In genomic region chr13:51570111-51570510, GRCm38 (mm10) we compare ENCODE assay signal across 11 mouse cellular contexts. TPM values are rescaled to one million over a fixed set of nuclear protein-coding genes. Genes with fewer than 3 reads are reported as not detected.
A peak's percentile ranks its signal among the peaks of the same experiment; 100 is the strongest.
DNase-seq lines count a peak whose midpoint lies in the region; ATAC-seq lines count a peak whose summit lies in the region.
"Had no signal": no experiment of that assay in that cellular context is flagged by ENCODE, and none has a peak within 500 bp of the region (broad histone marks: within the 10 kb centered on the region; RNA-seq: fewer than 3 reads in every experiment).

No protein-coding gene starts in this region.

- intact Hi-C loops in heart, postnatal 36 days (cut with DNase I): no loop called here

- H3K9me3 ChIP-seq in heart, embryonic 11.5 days (replicated peaks; ENCODE audit: control insufficient read depth, low read length): no peaks in the 10 kb centered on the region
- no peaks in the 10 kb centered on the region for H3K9me3 ChIP-seq in forebrain, embryonic 13.5 days (replicated peaks)
- H3K9me3 ChIP-seq in midbrain, embryonic 12.5 days: no peaks in the 10 kb centered on the region
- H3K9me3 ChIP-seq: liver, embryonic 15.5 days had no signal

- no peak for ATAC-seq in heart, embryonic 11.5 days (replicated peaks; ENCODE audit: insufficient number of reproducible peaks, low FRiP score, low TSS enrichment)
- peak; percentile 17; the same call in 1 of the 2 replicates for ATAC-seq in forebrain, embryonic 13.5 days
- ATAC-seq in midbrain, embryonic 12.5 days (ENCODE audit: low FRiP score, low read depth): no peak
- ATAC-seq in cerebellum, adult (ENCODE audit: insufficient number of reproducible peaks, low FRiP score, low TSS enrichment): no peak
- ATAC-seq: inflammation-experienced regulatory T-cells, adult 6 months had no signal

- 6% methylated on average over 9 of the region's 9 CpGs for WGBS in heart, embryonic 11.5 days (ENCODE audit: insufficient replicate concordance)
- WGBS in forebrain, embryonic 13.5 days: 2% methylated on average over 9 of the region's 9 CpGs
- WGBS in midbrain, embryonic 12.5 days: 4% methylated on average over 9 of the region's 9 CpGs

- no peak for DNase-seq in heart, postnatal 36 days
- peak; percentile 37 for DNase-seq in MN1 (ENCODE audit: low spot score)
- DNase-seq in yolk sac, embryonic 10.5 days (ENCODE audit: low spot score): no peak
- no peak for DNase-seq in c-Kit-positive CD71-positive TER-119-positive erythroid progenitor cells, embryonic 14.5 days (ENCODE audit: low spot score)
- DNase-seq: thymus, adult 2 months had no signal

- H3K36me3 ChIP-seq in heart, embryonic 11.5 days (ENCODE audit: control insufficient read depth, insufficient read depth, low read length): no peaks in the 10 kb centered on the region
- H3K36me3 ChIP-seq in forebrain, embryonic 13.5 days (ENCODE audit: poor library complexity, severe bottlenecking): no peaks in the 10 kb centered on the region
- H3K36me3 ChIP-seq in midbrain, embryonic 12.5 days: no peaks in the 10 kb centered on the region
- H3K36me3 ChIP-seq: liver, embryonic 15.5 days had no signal

- no peak overlapping the region for H3K27ac ChIP-seq in heart, embryonic 11.5 days (ENCODE audit: low read depth, low read length)
- H3K27ac ChIP-seq in forebrain, embryonic 13.5 days: peak overlapping the region; percentile 49
- peak overlapping the region; percentile 68 for H3K27ac ChIP-seq in midbrain, embryonic 12.5 days (replicated peaks)
- H3K27ac ChIP-seq: liver, embryonic 15.5 days had no signal

- H3K4me2 ChIP-seq in heart, embryonic 11.5 days: peak overlapping the region; percentile 73
- H3K4me2 ChIP-seq in forebrain, embryonic 13.5 days: peak overlapping the region; percentile 83
- H3K4me2 ChIP-seq in midbrain, embryonic 12.5 days (replicated peaks): peak overlapping the region; percentile 59

- peaks cover 21% of the 10 kb centered on the region for H3K4me1 ChIP-seq in heart, embryonic 11.5 days (ENCODE audit: control insufficient read depth, insufficient read depth, low read length)
- H3K4me1 ChIP-seq in forebrain, embryonic 13.5 days: peaks cover 54% of the 10 kb centered on the region
- peaks cover 51% of the 10 kb centered on the region for H3K4me1 ChIP-seq in midbrain, embryonic 12.5 days
- H3K4me1 ChIP-seq: liver, embryonic 15.5 days had no signal

- H3K27me3 ChIP-seq in heart, embryonic 11.5 days (ENCODE audit: control insufficient read depth, insufficient read depth, low read length): peaks cover 43% of the 10 kb centered on the region
- H3K27me3 ChIP-seq in forebrain, embryonic 13.5 days: peaks cover 28% of the 10 kb centered on the region
- peaks cover 60% of the 10 kb centered on the region for H3K27me3 ChIP-seq in midbrain, embryonic 12.5 days

- H3K9ac ChIP-seq in heart, embryonic 11.5 days (ENCODE audit: low read depth, low read length): no peak overlapping the region
- H3K9ac ChIP-seq in forebrain, embryonic 13.5 days: peak overlapping the region; percentile 26; the same call in 1 of the 2 replicates
- no peak overlapping the region for H3K9ac ChIP-seq in midbrain, embryonic 12.5 days (replicated peaks)
- H3K9ac ChIP-seq: liver, embryonic 15.5 days had no signal

- peak overlapping the region; percentile 44; the same call in 1 of the 2 replicates for H3K4me3 ChIP-seq in heart, embryonic 11.5 days (ENCODE audit: low read depth, low read length)
- H3K4me3 ChIP-seq in forebrain, embryonic 13.5 days: peak overlapping the region; percentile 69
- peak overlapping the region; percentile 50 for H3K4me3 ChIP-seq in midbrain, embryonic 12.5 days
- H3K4me3 ChIP-seq: liver, embryonic 15.5 days had no signal

RNA-seq across cellular contexts. Expression of gene Shc3, which starts 0.9 kb away (rescaled TPM):
- polyA plus RNA-seq in heart, embryonic 11.5 days (2014; fragmentation: Nextera tagmentation; extraction: Ambion mirVana): 0.21 and 0.31 TPM in 2 replicates
- total RNA-seq in heart, postnatal 36 days (2021): 1 to 10 TPM; 1.4 to 2.2 TPM
- 4.2 and 5.2 TPM in 2 replicates for polyA plus RNA-seq in forebrain, embryonic 13.5 days (2015; fragmentation: Nextera tagmentation; extraction: Ambion mirVana)
- 7.9 and 8.3 TPM in 2 replicates for polyA plus RNA-seq in midbrain, embryonic 12.5 days (2016; fragmentation: Nextera tagmentation; extraction: Ambion mirVana)
- polyA plus RNA-seq: inflammation-experienced regulatory T-cells, adult 6 months; liver, embryonic 15.5 days had no signal
